Mouse (Mus musculus) colon, adult 2 months (tissue): Measurements from ENCODE around the gene Nlrp6. TPM values are rescaled to one million over a fixed set of nuclear protein-coding genes. Genes with fewer than 3 reads are reported as not detected.

Experiments used
- polyA plus RNA-seq: library from polyadenylated mRNA; depleted of rRNA; stranded (reverse); fragments of >200 nt; gene quantifications from 2 replicates; pipeline ENCODE4 v1.2.3, GENCODE M21; 2012; rRNA removed

The Nlrp6 gene
- polyA plus RNA-seq, result 82.3 and 99.4 TPM in 2 replicates

DNA sequence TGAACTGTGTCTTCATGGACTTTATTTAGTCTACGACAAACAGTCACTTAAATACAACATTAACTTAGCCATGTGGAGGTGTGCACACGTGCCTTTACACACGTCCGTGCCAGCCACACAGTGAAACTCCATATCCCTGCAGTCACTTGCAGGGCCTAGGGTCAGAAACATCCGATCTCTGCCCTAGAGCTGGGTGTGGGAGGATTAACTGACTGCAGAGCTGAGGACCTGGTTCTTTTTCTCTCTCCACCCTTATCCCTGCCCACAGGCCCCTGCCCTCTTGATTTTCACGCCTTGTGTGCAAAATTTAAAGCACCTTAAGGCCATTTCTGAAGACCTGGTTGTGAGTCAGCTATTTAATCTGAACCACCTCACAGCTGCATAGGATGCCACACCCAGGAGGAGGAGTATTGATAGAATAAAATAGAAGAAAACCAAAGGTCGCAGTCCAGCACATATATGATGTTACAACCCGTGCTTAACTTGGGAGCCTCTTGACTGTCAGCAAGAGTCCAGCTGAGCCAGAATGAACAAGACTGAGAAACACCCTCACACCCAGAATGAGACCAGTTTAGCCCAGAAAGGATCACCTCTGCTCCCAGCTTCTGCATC, at the start of gene Nlrp6:
Gene Nlrp6, plus strand, starts transcription at position 485 of the 612 bp plus-strand sequence.

DNA sequence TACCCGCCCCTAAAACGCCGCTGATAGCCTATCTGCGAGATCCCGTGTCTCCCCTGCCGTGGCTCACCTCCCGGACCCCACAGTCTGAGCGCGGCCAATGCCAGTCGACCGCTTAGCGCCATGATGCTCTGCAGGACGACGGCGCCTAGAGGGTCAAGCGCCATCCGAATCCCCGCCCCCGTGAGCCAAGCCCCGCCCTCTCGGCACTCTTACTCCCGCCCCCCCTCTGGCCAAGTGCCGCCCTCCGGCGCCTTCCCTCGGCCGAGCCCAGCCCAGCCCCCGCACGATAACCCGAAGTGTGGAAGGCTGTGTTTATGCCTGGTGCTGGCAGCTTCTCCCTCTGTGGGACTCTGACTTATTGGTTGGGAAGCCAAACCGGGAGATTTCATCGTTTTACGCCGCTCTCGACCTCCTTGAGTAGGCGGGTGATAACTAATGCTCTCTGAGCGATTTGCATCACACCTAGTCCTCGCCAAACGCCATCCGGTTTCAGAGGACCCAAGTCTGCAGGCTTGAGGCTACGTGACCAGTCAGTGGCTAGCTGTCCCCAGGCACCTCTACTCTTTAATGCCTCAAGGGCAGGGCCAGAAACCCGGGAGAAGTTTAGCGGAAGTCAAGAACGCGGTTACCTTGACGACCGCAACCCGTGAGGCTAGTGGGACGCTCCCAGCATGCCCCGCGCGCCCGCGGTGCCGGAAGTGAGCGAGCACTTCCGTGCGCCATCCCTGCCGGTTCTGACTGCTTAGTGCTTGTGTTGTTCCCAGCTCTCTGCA, 38.8 kb upstream of the Nlrp6 start, which contains the start of the genes Psmd13 and Sirt3:
Gene Psmd13, plus strand, starts transcription at position 273 of the 773 bp plus-strand sequence.
Gene Sirt3, minus strand, starts transcription at position 614 of the 773 bp plus-strand sequence.

DNA sequence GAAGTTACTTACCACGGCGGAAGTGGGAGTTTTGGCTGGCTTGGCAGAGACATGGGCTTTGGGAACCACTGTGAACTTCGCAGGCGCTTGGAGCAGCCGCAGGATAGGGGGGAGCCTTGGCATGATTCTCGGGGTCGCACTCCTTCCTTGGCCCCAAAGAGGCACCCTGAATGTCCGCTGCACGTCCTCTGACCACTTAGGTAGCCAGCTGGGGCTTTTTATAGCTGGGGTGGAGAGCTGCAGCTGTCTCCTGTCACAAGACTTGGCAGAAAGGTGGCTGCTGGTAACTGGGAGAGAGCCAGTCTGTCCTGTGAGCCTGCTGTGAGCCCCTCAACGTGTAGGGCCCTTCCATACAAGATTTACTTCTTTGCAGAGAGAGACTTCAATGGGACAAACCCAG, 20.5 kb upstream of the Nlrp6 start, which contains the start of gene Cox8b:
Gene Cox8b, minus strand, starts transcription at position 227 of the 400 bp plus-strand sequence.

DNA sequence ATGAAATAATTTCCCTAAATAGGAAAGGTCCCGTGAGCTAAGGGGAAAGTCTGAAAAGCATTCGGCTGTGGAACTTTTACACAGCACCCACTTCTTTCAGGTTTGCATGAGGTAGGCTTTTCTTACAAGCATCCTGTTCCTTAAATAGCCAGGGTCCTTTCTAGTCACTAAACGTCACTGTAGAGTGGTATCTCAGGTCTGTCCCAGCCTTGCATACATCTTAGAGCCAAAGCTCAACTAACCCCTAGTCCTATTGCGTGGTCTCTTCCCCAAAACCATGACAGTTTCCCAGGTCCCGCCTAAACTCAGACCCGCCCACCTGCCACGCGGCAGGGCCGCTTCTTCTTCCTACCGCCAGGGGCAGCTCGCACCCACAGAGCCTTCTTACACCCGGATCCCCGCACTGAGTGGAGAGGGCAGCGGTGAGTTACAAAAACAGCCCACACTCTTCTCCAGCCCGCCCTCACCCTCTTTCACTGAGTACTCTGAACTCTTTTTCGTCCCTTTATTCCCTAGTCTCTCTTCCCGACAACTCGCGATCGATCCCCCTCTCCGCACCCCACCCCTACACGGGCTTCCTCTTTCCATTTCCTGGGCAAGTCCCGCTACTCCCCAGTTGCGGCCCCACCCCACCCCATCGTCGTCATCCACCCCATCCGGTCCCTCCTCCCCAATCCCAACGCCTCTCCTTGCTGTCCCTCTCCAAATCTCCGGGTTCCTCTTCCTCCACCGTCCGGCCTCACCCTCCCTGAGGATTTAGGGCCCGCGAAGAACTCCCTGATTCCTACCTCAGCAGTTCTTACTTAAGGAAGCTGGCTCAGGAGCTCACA, 20.7 kb downstream of the Nlrp6 start, which contains the start of gene Pgghg:
Gene Pgghg, plus strand, starts transcription at position 170 of the 830 bp plus-strand sequence.

DNA sequence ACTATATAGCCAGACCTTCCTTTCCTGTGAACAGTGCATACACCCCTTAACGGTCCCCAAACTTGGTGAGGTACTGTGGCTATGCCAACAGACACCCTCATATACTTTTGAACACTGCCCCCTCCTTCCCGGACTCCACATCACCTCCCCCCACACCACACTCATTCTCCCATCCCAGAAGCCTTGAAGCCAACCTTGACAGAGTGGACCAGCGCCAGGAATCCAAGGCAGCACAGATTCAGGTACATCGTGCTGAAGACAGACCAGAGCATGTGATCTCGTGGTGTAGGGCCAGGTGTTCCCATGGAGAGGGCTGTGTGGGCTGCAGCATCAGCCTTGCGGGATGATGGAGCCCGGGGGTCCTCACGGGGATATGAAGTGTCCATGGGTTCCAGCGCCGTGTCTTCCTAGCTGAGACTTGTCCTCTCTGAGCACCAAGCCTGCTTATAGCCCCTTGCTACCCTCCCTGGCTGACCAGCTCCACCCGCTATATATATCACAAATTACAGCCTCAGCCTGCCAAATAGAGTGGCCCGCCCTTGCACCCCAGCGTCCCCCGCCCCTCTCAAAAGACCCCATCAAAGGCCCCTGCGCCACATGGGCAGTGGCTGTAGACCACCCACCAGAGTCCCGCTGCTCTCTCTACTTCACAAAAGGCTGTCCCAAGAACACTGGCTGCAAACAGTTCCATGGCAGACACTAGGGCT, 29.3 kb downstream of the Nlrp6 start, which contains the start of gene Ifitm5:
Gene Ifitm5, minus strand, starts transcription at position 468 of the 707 bp plus-strand sequence.

GRCm38 (mm10) chr7:140955758-140956555, 35.3 kb downstream of the Nlrp6 start, which contains the start of the genes Gm45717 and Ifitm2:
Gm45717 (minus strand) TSS chr7:140955937.
Ifitm2 (minus strand) TSS chr7:140955987.

GRCm38 (mm10) chr7:140966921-140967320, 46.2 kb downstream of the Nlrp6 start, which contains the start of gene Ifitm1:
Ifitm1 (plus strand) TSS chr7:140967221.

Other genes with a start within 250 kb of the Nlrp6 start
- not detected in 2 replicates for gene Olfr45, start 239.0 kb upstream of the Nlrp6 start, polyA plus RNA-seq
- not detected in 2 replicates for gene Olfr541, start 223.6 kb upstream of the Nlrp6 start, polyA plus RNA-seq
- gene Cyp2e1, start 157.2 kb upstream of the Nlrp6 start, polyA plus RNA-seq, result 0.91 and 3.0 TPM in 2 replicates
- gene Syce1, start 133.1 kb upstream of the Nlrp6 start, polyA plus RNA-seq, result 0.07 and 0.17 TPM in 2 replicates
- 0.09 and 0.19 TPM in 2 replicates for gene Zfp941, start 98.7 kb upstream of the Nlrp6 start, polyA plus RNA-seq
- 63.2 and 78.4 TPM in 2 replicates for gene Urah, start 85.9 kb upstream of the Nlrp6 start, polyA plus RNA-seq
- not detected in 2 replicates for gene Scgb1c1, start 75.4 kb upstream of the Nlrp6 start, polyA plus RNA-seq
- not detected in 2 replicates for gene Odf3, start 73.1 kb upstream of the Nlrp6 start, polyA plus RNA-seq
- 2.8 TPM in 1 of 2 replicates, not detected in the other for gene Gm45785, start 64.6 kb upstream of the Nlrp6 start, polyA plus RNA-seq
- gene Ric8a, start 63.9 kb upstream of the Nlrp6 start, polyA plus RNA-seq, result 109 and 117 TPM in 2 replicates
- 23.7 and 24.1 TPM in 2 replicates for gene Bet1l, start 63.3 kb upstream of the Nlrp6 start, polyA plus RNA-seq
- gene Psmd13, start 38.9 kb upstream of the Nlrp6 start, polyA plus RNA-seq, result 53.8 and 58.2 TPM in 2 replicates
- gene Sirt3, start 38.6 kb upstream of the Nlrp6 start, polyA plus RNA-seq, result 29.5 and 34.3 TPM in 2 replicates
- 3.4 and 4.0 TPM in 2 replicates for gene Cox8b, start 20.5 kb upstream of the Nlrp6 start, polyA plus RNA-seq
- gene Pgghg, start 20.5 kb downstream of the Nlrp6 start, polyA plus RNA-seq, result 40.3 and 53.5 TPM in 2 replicates
- 1.5 and 1.6 TPM in 2 replicates for gene Ifitm5, start 29.4 kb downstream of the Nlrp6 start, polyA plus RNA-seq
- gene Gm45717, start 35.0 kb downstream of the Nlrp6 start, polyA plus RNA-seq, result not detected in 2 replicates
- 481 and 681 TPM in 2 replicates for gene Ifitm2, start 35.1 kb downstream of the Nlrp6 start, polyA plus RNA-seq
- 83.6 and 107 TPM in 2 replicates for gene Ifitm1, start 46.3 kb downstream of the Nlrp6 start, polyA plus RNA-seq
- 135 and 161 TPM in 2 replicates for gene Ifitm3, start 89.9 kb downstream of the Nlrp6 start, polyA plus RNA-seq
- 1.1 and 2.9 TPM in 2 replicates for gene Ifitm6, start 97.0 kb downstream of the Nlrp6 start, polyA plus RNA-seq
- gene Gm17387, start 108.2 kb downstream of the Nlrp6 start, polyA plus RNA-seq, result not detected in 2 replicates
- gene B4galnt4, start 140.2 kb downstream of the Nlrp6 start, polyA plus RNA-seq, result 3.7 and 5.0 TPM in 2 replicates
- gene Pkp3, start 157.3 kb downstream of the Nlrp6 start, polyA plus RNA-seq, result 141 and 148 TPM in 2 replicates
- gene Sigirr, start 179.7 kb downstream of the Nlrp6 start, polyA plus RNA-seq, result 41.9 and 54.5 TPM in 2 replicates
- 60.4 and 80.5 TPM in 2 replicates for gene Ano9, start 196.9 kb downstream of the Nlrp6 start, polyA plus RNA-seq
- 29.2 and 32.7 TPM in 2 replicates for gene Ptdss2, start 201.5 kb downstream of the Nlrp6 start, polyA plus RNA-seq